Mouse (Mus musculus): ENCODE data around the gene Kcna3. TPM values are rescaled to one million over a fixed set of nuclear protein-coding genes. Genes with fewer than 3 reads are reported as not detected.

Kcna3 gene
- total RNA-seq, 2 experiments from 2014 or later = 5.1 to 8.4 TPM

GRCm38 (mm10) chr3:107061468-107061867 lies 25.5 kb downstream of the Kcna3 start:
- no peak for ATAC-seq (replicated peaks; ENCODE audit: poor library complexity, severe bottlenecking)

DNA sequence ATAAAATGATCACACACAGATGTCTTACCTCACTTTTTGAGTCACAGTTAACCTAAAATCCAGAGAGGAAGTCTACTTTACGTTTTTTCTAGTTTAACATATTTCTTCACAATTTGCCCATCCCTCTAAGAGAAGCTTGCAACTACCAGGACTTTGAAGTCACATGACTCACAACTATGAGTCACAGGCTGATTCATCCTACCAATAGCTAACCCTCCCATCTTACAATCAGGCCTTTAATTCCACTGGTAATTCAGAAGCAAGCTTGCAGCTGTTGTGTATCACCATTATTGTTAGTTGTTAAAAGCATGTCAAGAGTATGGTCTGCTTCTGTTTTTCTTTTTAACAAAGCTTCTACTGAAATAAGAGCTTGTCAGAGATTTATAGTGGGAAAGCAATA lies 26.8 kb downstream of the Kcna3 start:
- peak; percentile 94 for ATAC-seq (replicated peaks; ENCODE audit: poor library complexity, severe bottlenecking)

DNA sequence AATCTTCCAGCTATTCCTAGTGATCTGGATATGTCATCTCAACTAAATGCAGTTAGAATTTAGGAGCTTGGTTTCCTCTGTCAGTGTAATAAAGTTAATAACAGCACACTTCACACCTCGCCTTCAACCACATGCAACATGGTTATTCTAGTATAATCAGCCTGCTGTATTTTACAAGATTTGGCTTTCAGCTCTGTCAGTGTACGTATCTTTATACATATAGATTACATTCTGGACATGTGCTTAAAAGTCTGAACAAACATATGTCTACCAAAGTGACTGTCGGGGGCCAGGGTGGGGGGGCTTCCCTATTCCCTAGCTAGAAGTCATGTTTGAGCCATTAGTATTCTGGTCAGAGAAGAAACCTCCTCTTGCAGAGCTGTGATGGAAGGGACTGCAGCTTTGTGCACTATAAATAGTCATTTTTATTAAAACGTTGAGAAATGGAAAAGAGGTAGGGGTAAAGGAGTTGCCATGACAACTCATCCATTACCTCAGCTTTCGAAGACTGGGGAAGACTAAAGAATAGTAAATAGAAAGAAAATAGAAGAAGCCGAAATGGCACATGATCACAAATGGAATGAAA lies 29.6 kb downstream of the Kcna3 start:
- ATAC-seq (replicated peaks; ENCODE audit: poor library complexity, severe bottlenecking) = no peak

DNA sequence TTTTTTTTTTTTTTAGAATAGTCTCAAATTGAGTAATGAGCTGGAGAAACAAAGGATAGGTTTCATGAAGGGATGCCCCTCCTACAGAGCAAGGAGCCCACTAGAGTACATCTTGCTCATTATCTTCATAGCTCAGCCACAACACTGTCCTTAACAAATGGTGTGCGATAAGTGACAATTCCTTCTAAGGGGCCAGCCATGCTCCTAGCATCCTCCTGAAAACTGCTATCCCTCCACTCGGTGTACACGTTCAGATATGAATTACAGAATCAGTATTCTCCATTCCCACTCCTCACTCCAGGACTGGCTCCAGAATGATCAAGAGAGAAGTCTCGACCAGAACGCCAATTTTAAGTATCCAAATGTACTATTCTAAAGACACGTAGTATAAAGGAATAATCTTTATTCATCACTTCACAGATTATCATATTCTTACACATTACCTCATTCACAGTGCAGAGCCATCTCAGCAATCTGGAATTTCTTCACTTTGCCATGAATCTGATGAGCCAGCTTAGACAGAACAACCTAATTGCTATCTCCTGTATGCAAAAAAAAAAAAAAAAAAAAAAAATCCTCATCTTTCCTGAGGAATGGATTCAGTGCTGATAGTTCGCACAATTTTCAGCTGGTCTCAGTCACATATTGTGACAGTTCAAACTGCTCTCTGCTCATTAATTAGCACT lies 30.3 kb downstream of the Kcna3 start:
- ATAC-seq (replicated peaks; ENCODE audit: poor library complexity, severe bottlenecking) = no peak

GRCm38 (mm10) chr3:107067245-107067644 lies 31.3 kb downstream of the Kcna3 start:
- ATAC-seq (replicated peaks; ENCODE audit: poor library complexity, severe bottlenecking) = peak; percentile 62

GRCm38 (mm10) chr3:107073863-107074262 lies 37.9 kb downstream of the Kcna3 start:
- ATAC-seq (replicated peaks; ENCODE audit: poor library complexity, severe bottlenecking) = no peak

DNA sequence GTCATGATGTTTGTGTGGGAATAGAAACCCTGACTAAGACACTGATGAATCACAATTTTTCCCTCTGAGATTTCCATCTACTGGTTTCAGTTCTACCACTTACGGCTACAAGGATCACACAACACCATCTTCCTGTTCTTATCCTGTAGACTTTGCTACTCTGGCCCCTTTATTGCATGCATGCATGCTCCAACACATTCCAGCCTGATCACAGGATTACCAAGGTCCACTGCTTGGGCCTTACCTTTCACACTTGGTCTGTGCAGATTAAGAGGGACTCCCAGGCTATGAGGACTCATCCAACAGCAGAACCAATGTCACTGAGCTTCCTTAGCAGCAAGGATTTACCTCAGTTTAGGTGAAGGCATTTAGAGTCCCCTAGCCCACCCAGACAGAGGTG lies 39.7 kb downstream of the Kcna3 start:
- ATAC-seq (replicated peaks; ENCODE audit: poor library complexity, severe bottlenecking) = no peak

DNA sequence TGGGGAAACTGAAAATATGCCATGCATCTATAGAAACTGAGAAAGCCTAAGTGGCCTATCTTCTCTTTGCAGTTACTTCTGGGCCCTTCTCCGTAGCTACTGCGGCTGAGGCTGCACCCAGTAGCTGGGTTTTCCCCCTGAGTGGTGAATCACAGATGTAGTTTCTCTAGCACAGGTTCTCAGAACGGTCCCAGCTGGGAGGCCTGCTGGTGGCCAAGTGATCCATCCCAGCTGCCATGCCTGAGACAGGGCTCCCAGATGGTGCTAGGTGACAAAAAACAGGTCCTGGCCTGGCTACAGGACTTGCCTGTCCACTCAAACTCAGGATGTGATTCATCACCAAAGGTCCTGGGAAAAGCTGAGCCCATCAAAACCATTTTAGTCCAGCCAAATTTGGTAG lies 40.7 kb downstream of the Kcna3 start:
- no peak for ATAC-seq (replicated peaks; ENCODE audit: poor library complexity, severe bottlenecking)

- no peak for ATAC-seq (replicated peaks; ENCODE audit: poor library complexity, severe bottlenecking)
These were observed 41.1 kb downstream of the Kcna3 start for GRCm38 (mm10) chr3:107077101-107077500.

GRCm38 (mm10) chr3:107080803-107081202 lies 44.8 kb downstream of the Kcna3 start:
- ATAC-seq (replicated peaks; ENCODE audit: poor library complexity, severe bottlenecking) = 0 out of 2 replicates have a peak, but pooled peaks have one; percentile 6

DNA sequence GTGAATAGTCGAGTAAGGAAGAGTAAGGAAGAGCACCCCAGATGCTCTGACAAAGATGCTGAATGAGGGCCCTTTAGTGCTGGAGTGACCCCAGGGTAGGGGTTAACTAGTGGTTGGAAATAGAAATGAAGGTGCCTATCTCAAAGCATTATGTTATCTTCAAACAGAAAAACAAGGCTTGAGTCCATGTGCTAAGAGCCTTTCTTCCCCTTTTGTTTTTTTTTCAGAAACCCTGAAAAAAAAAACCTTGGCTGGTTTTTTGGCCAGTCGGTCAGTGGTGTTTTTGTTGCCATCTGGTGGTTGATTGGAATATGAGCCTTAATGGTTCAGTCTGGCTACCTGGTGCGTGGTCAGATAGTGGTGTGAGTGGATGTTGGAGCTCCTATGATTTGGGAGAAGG lies 45.3 kb downstream of the Kcna3 start:
- peak; percentile 61 for ATAC-seq (replicated peaks; ENCODE audit: poor library complexity, severe bottlenecking)

- peak; percentile 77 for ATAC-seq (replicated peaks; ENCODE audit: poor library complexity, severe bottlenecking)
These were observed 48.6 kb downstream of the Kcna3 start for GRCm38 (mm10) chr3:107084586-107084985.

- ATAC-seq (replicated peaks; ENCODE audit: poor library complexity, severe bottlenecking) = peak; percentile 86
These were observed 51.4 kb downstream of the Kcna3 start for GRCm38 (mm10) chr3:107087410-107087809.

Other genes with a start within 250 kb of the Kcna3 start
- 144 and 152 TPM in 2 replicates for gene Cd53, start 246.0 kb upstream of the Kcna3 start, total RNA-seq (2014; fragmentation: Nextera tagmentation)
- 217 and 324 TPM in 2 replicates for gene Cd53, start 246.0 kb upstream of the Kcna3 start, total RNA-seq (2017)
- not detected in 2 replicates for gene Olfr266, start 209.9 kb upstream of the Kcna3 start, total RNA-seq (2014; fragmentation: Nextera tagmentation)
- not detected in 2 replicates for gene Olfr266, start 209.9 kb upstream of the Kcna3 start, total RNA-seq (2017)
- gene Kcna2, start 65.0 kb downstream of the Kcna3 start, total RNA-seq (2014; fragmentation: Nextera tagmentation) = not detected in 2 replicates
- gene Kcna2, start 65.0 kb downstream of the Kcna3 start, total RNA-seq (2017) = 0.04 TPM in 1 of 2 replicates, not detected in the other
- not detected in 2 replicates for gene Kcna10, start 146.9 kb downstream of the Kcna3 start, total RNA-seq (2014; fragmentation: Nextera tagmentation)
- not detected in 2 replicates for gene Kcna10, start 146.9 kb downstream of the Kcna3 start, total RNA-seq (2017)
- not detected in 2 replicates for gene Cym, start 185.6 kb downstream of the Kcna3 start, total RNA-seq (2014; fragmentation: Nextera tagmentation)
- not detected in 2 replicates for gene Cym, start 185.6 kb downstream of the Kcna3 start, total RNA-seq (2017)
- not detected in 2 replicates for gene A630076J17Rik, start 194.4 kb downstream of the Kcna3 start, total RNA-seq (2014; fragmentation: Nextera tagmentation)
- not detected in 2 replicates for gene A630076J17Rik, start 194.4 kb downstream of the Kcna3 start, total RNA-seq (2017)
- gene Prok1, start 203.5 kb downstream of the Kcna3 start, total RNA-seq (2014; fragmentation: Nextera tagmentation) = not detected in 2 replicates
- not detected in 2 replicates for gene Prok1, start 203.5 kb downstream of the Kcna3 start, total RNA-seq (2017)
- 125 and 167 TPM in 2 replicates for gene Lamtor5, start 242.7 kb downstream of the Kcna3 start, total RNA-seq (2014; fragmentation: Nextera tagmentation)
- 57.3 and 64.8 TPM in 2 replicates for gene Lamtor5, start 242.7 kb downstream of the Kcna3 start, total RNA-seq (2017)